Mouse (Mus musculus) heart, adult 2 months (tissue): Measurements from ENCODE around the gene Tmem151b. TPM values are rescaled to one million over a fixed set of nuclear protein-coding genes. Genes with fewer than 3 reads are reported as not detected.

Experiments
- DNase-seq, 2 experiments: peaks; one replicate each; pipeline ENCODE4 v3.0.0; 2021
- H3K27ac ChIP-seq: fragments of 200-600 bp; 2 replicates; pipeline ENCODE4 v1.8.1; 2022
- H3K27me3 ChIP-seq: fragments of 200-500 bp; 2 replicates; pipeline ENCODE4 v1.6.1; 2012; ENCODE audit warnings: mild to moderate bottlenecking, low read length, inconsistent platforms, mixed read lengths; ENCODE audit not compliant: control insufficient read depth, insufficient read depth
- H3K36me3 ChIP-seq: fragments of 200-500 bp; 2 replicates; pipeline ENCODE4 v1.6.1; 2012; ENCODE audit warnings: low read length, inconsistent platforms; ENCODE audit not compliant: control insufficient read depth, insufficient read depth
- H3K4me1 ChIP-seq: fragments of 200-500 bp; 2 replicates; pipeline ENCODE4 v1.6.1; 2011; ENCODE audit warnings: low read length; ENCODE audit not compliant: control insufficient read depth, insufficient read depth
- H3K4me3 ChIP-seq: fragments of 200-600 bp; 2 replicates; pipeline ENCODE4 v1.8.1; 2022
- H3K79me2 ChIP-seq: fragments of 200-500 bp; replicated peaks from 2 replicates; pipeline ENCODE4 v1.6.1; 2012; ENCODE audit warnings: mild to moderate bottlenecking, inconsistent platforms, low read length, moderate library complexity, mixed read lengths; ENCODE audit not compliant: control insufficient read depth, insufficient read depth
- H3K9ac ChIP-seq: fragments of 200-500 bp; 2 replicates; pipeline ENCODE4 v1.6.1; 2012; ENCODE audit warnings: low read depth, mild to moderate bottlenecking, control low read depth, inconsistent platforms, low read length, mixed read lengths
- CTCF ChIP-seq: fragments of 200-600 bp; IDR thresholded peaks from 2 replicates; pipeline ENCODE4 v1.8.1; 2022; ENCODE audit warnings: antibody characterized with exemption, mild to moderate bottlenecking, moderate library complexity
- EP300 ChIP-seq: fragments of 200-500 bp; IDR thresholded peaks from 2 replicates; pipeline ENCODE4 v1.6.1; 2011; ENCODE audit warnings: low read depth, low read length, control low read depth; ENCODE audit not compliant: insufficient read depth
- POLR2A ChIP-seq: fragments of 200-500 bp; IDR thresholded peaks from 2 replicates; pipeline ENCODE4 v1.6.1; 2011; ENCODE audit warnings: mild to moderate bottlenecking, low read depth, low read length, control low read depth; ENCODE audit not compliant: insufficient read depth
- WGBS: fragments of 180-500 bp; shearing (Covaris S2); methylation state at CpG from one replicate; pipeline ENCODE4 v1.1.7; 2018; 5-methylcytosine and 5-hydroxymethylcytosine counted together
- intact Hi-C: fragments of 180-260 bp; cut with DNase I; formaldehyde crosslinking; loops from one replicate; pipeline ENCODE4 v1.15.1; 2025
- polyA plus RNA-seq: library from polyadenylated mRNA; depleted of rRNA; stranded (reverse); fragments of >200 nt; gene quantifications from 2 replicates; pipeline ENCODE4 v1.2.3, GENCODE M21; 2012
- total RNA-seq, 2 experiments: library from RNA; stranded (reverse); gene quantifications; 2 replicates each; pipeline ENCODE4 v1.2.3; 2021

Gene Tmem151b
- total and polyA plus RNA-seq, 3 experiments: 0.04 to 0.07 TPM; not detected in 1

DNA sequence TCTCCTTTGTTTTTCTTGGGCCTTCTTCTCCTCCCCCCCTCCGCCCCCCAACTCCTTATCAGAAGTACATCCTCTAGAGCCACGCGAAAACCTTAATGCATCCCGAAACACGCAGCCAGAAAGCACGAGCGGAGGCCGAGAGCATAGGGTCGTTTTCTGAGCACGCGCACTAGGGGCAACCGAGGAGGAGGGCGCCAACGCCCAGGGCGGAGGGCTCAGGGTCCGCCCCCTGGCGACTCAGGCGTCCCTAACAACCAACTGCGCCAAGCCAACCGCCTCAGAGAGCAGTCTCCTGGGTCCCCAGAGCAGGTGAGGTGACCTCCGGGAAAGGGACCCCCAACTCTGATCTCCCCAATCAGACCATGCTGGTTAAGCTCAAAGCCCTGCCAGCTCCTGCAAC is 26.2 kb downstream of the Tmem151b start, which contains the start of gene Tcte1:
Gene Tcte1, plus strand, starts transcription at position 172 of the 400 bp plus-strand sequence.
- intact Hi-C loops: no loop called here
- Histone ChIP-seq H3K9ac (no peak within 1 kb of the TSS), H3K4me3 (no peak within 1 kb of the TSS), H3K27ac (no peak within 1 kb of the TSS), H3K79me2 (no peaks in the 10 kb centered on the region), H3K27me3 (no peaks in the 10 kb centered on the region), H3K36me3 (no peaks in the 10 kb centered on the region), H3K4me1 (no peaks in the 10 kb centered on the region)
- DNase-seq: no peak
- TF ChIP-seq EP300 (no peak), CTCF (no peak), POLR2A (no peak)
- WGBS: 2% methylated on average over 21 of the region's 21 CpGs

DNA sequence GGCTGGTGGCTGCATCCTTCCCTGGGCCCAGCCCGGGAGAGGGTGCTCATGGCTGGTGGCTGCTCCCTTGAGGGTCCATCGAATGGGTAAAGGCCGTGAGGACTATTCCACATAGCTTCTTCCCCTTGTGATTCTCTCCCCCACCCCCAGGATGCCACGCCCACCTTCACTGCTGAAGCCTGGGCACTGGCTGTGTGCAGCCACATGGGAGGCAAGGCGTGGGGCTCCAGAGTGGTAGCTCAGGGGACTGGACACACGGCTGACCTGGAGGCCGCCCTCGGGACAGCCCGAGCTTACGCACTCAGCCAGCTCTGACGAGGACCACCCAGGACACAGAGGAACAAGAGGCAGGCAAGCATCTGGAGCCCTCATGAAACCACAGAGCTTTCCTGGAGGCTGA is 29.3 kb downstream of the Tmem151b start:
- Histone ChIP-seq H3K36me3 (no peaks in the 10 kb centered on the region), H3K4me3 (no peak overlapping the region), H3K9ac (no peak overlapping the region), H3K4me1 (no peaks in the 10 kb centered on the region), H3K79me2 (no peaks in the 10 kb centered on the region), H3K27ac (no peak overlapping the region), H3K27me3 (no peaks in the 10 kb centered on the region)
- intact Hi-C loops: no loop called here
- 87% methylated on average over 11 of the region's 11 CpGs for WGBS
- DNase-seq: no peak
- TF ChIP-seq EP300 (no peak), POLR2A (no peak), CTCF (no peak)

DNA sequence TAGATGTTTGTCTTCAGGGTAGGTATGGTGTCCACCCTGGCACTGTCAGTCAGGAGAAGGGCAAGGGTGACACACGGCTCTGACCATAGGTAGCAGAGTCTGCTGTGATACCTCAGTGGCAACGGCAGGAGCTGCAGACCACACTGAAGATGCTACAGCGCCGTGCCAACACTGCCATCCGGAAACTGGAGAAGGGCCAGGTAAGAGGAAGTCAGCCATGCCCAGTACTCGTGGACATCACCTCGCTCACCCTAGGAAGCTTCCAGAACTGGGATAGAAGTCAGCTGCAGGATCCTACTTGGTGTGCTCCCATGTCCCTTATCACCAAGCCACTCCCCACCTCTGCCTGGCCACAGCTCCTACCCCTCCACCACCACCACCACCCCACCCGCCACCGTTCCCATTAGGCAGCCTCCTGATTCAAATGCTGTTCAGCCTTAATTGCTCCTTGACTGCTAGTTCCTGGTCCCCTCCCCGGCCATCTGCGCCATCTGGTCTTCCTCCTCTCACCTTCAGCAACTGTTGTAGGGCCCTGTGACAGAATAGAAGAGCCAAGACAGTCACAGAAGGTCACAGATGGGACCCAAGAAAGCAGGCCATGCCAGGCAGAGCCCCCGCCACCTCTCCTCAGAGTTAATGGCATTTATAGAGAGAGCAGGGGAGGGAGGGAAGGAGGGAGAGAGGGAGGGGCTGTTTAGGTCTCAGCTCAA is 30.6 kb downstream of the Tmem151b start:
- no peak overlapping the region for H3K4me3 ChIP-seq
- intact Hi-C loops: no loop called here
- no peak overlapping the region for H3K9ac ChIP-seq
- H3K27me3 ChIP-seq: no peaks in the 10 kb centered on the region
- H3K4me1 ChIP-seq: no peaks in the 10 kb centered on the region
- H3K36me3 ChIP-seq: no peaks in the 10 kb centered on the region
- no peak for DNase-seq
- H3K27ac ChIP-seq: no peak overlapping the region
- H3K79me2 ChIP-seq: no peaks in the 10 kb centered on the region
- 90% methylated on average over 12 of the region's 12 CpGs for whole genome bisulfite sequencing
- TF ChIP-seq POLR2A: no peak
- no peak for TF ChIP-seq CTCF
- no peak for TF ChIP-seq EP300

DNA sequence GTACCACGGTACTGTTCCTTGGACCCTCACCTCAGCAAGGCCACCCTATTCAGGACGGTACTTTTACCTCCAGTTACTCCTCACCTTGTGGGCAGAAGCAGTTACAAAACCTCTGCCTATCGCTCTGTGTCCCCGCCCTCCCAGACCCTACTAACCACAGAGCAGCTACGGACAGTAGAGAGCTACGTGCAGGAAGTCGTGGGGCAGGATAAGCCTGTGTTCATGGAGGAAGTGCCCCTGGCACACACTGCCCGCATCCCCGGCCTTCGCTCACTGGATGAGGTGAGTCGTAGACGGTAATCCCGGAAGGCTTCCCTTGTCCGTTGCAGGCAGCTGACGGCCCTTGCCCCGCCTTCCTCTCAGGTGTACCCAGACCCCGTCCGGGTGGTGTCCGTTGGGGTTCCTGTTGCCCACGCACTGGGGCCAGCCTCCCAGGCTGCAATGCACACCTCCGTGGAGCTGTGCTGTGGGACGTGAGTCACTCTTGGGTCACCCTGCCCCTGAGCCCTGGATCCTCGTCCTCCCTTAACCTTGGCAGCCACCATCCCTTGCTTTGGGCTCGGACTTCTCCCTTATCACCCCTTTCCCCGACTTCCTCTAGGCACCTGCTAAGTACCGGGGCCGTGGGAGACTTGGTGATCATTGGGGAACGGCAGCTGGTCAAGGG is 31.8 kb downstream of the Tmem151b start:
- H3K4me3 ChIP-seq: no peak overlapping the region
- intact Hi-C loops: loop anchor here (2.0 kb wide), 1 partner anchor 125 kb away; no protein-coding TSS in a partner anchor
- H3K36me3 ChIP-seq: no peaks in the 10 kb centered on the region
- no peak for DNase-seq
- no peak overlapping the region for H3K9ac ChIP-seq
- 90% methylated on average over 28 of the region's 28 CpGs for WGBS
- H3K27ac ChIP-seq: no peak overlapping the region
- no peak for TF ChIP-seq CTCF
- TF ChIP-seq EP300: no peak
- TF ChIP-seq POLR2A: no peak
- no peaks in the 10 kb centered on the region for H3K79me2 ChIP-seq
- no peaks in the 10 kb centered on the region for H3K27me3 ChIP-seq
- H3K4me1 ChIP-seq: no peaks in the 10 kb centered on the region

DNA sequence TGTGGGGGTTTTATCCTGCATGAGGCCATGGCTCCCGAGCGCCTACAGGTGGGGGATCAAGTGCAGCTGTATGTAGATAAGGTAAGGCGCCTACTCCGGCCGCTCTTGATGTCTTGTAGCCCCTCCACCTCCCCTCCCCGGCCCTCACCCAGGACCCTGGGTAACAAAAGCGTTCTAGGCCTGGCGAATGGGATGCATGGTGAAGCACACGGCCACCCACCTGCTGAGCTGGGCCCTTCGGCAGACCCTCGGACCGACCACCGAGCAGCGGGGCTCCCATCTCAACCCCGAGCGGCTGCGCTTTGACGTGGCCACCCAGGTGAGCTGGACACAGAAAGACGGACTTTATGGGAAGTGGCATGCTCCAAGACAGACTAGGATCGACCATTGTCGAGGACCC is 32.3 kb downstream of the Tmem151b start:
- Histone ChIP-seq H3K36me3 (no peaks in the 10 kb centered on the region), H3K79me2 (no peaks in the 10 kb centered on the region), H3K4me1 (no peaks in the 10 kb centered on the region), H3K27ac (no peak overlapping the region), H3K4me3 (no peak overlapping the region), H3K27me3 (no peaks in the 10 kb centered on the region), H3K9ac (no peak overlapping the region)
- DNase-seq: no peak
- intact Hi-C loops: loop anchor here (2.0 kb wide), 1 partner anchor 126 kb away; no protein-coding TSS in a partner anchor
- no peak for TF ChIP-seq EP300
- no peak for TF ChIP-seq CTCF
- WGBS: 93% methylated on average over 21 of the region's 21 CpGs

DNA sequence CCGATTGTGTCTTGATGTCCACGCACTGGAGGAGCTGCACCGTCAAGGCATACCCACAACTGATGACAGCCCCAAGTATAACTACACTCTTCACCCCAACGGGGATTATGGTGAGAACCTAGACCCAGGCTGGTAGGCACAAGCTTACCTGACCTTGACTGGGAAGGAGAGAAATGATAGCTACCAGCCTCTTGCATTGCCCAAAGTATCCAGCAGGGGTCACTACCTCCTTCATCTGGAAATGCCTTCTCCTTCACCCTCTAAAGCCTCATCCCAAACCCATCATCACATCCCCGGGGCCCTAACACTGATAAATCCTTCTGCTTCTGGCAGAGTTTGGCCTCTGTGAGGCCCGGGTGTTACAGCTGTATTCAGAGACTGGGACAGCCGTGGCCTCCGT is 33.0 kb downstream of the Tmem151b start:
- H3K4me1 ChIP-seq: no peaks in the 10 kb centered on the region
- H3K9ac ChIP-seq: no peak overlapping the region
- H3K27me3 ChIP-seq: no peaks in the 10 kb centered on the region
- no peak overlapping the region for H3K4me3 ChIP-seq
- WGBS: 45% methylated on average over 8 of the region's 8 CpGs
- no peak overlapping the region for H3K27ac ChIP-seq
- H3K36me3 ChIP-seq: no peaks in the 10 kb centered on the region
- intact Hi-C loops: loop anchor here (1.0 to 2.0 kb wide), 2 partner anchors 36 to 126 kb away; no protein-coding TSS in a partner anchor
- peak; percentile 62 to 84 for DNase-seq
- H3K79me2 ChIP-seq: no peaks in the 10 kb centered on the region
- no peak for TF ChIP-seq EP300
- peak; percentile 96 for TF ChIP-seq CTCF
- TF ChIP-seq POLR2A: no peak
